Mouse (Mus musculus): Measurements from ENCODE around the gene Coro6.

- TF ChIP-seq POLR2A (IDR thresholded peaks at IDR 0.05; ENCODE audit: insufficient read depth, low read depth, low read length) (no peak), CTCF (IDR thresholded peaks at IDR 0.05; ENCODE audit: insufficient read depth, low read depth, low read length) (no peak)
Observed at GRCm38 (mm10) chr11:77519043-77519442, 56.8 kb downstream of the Coro6 start, which contains the start of gene Gm10392.
